Mouse (Mus musculus) CH12.LX (cell line): ENCODE data around the gene Rp9. TPM values are rescaled to one million over a fixed set of nuclear protein-coding genes. Genes with fewer than 3 reads are reported as not detected.
A peak's percentile ranks its signal among the peaks of the same experiment; 100 is the strongest.

Source experiments
- DNase-seq: peaks from one replicate; pipeline ENCODE4 v3.0.0-alpha.2; 2013; ENCODE audit errors: extremely low read depth
- H3K27ac ChIP-seq: 2 replicates; pipeline ENCODE4 v1.5.1; 2012; ENCODE audit warnings: low read depth, mild to moderate bottlenecking, control low read depth, moderate library complexity; ENCODE audit not compliant: insufficient read depth
- H3K27me3 ChIP-seq: replicated peaks from 2 replicates; pipeline ENCODE3; 2012; ENCODE audit warnings: inconsistent platforms
- H3K36me3 ChIP-seq, 2 experiments: replicated peaks in 1 of 2; 2 replicates each; pipeline versions ENCODE3 to v1.6.1; 2012; ENCODE audit warnings: inconsistent platforms in 1 of 2, low read length in 1 of 2, mild to moderate bottlenecking in 1 of 2, mixed read lengths in 1 of 2, moderate library complexity in 1 of 2; ENCODE audit not compliant: control insufficient read depth in 1 of 2, insufficient read depth in 1 of 2
- H3K4me1 ChIP-seq, 2 experiments: 2 replicates each; pipeline ENCODE4 v1.6.1; 2012; ENCODE audit warnings: inconsistent platforms in 1 of 2, moderate library complexity in 1 of 2; ENCODE audit not compliant: insufficient read depth in 2 of 2, control insufficient read depth in 1 of 2
- H3K4me2 ChIP-seq: 2 replicates; pipeline ENCODE4 v1.6.1; 2012; ENCODE audit warnings: low read depth, mild to moderate bottlenecking, control low read depth; ENCODE audit not compliant: poor library complexity, insufficient read depth, severe bottlenecking
- H3K4me3 ChIP-seq, 3 experiments: fragments of 150-350 bp in 1 of 3; sonication (generic) in 1 of 3; replicated peaks in 1 of 3; 2 replicates each; pipeline versions ENCODE3 to v1.5.1; 2011 to 2012; ENCODE audit warnings: low read depth in 2 of 3, low read length in 2 of 3, mild to moderate bottlenecking in 2 of 3, moderate library complexity in 2 of 3, control low read depth in 1 of 3, improper control_type of control experiment in 1 of 3, inconsistent platforms in 1 of 3, mixed read lengths in 1 of 3; ENCODE audit not compliant: poor library complexity in 1 of 3
- H3K79me2 ChIP-seq: replicated peaks from 2 replicates; pipeline ENCODE4 v1.6.1; 2012; ENCODE audit warnings: mild to moderate bottlenecking, moderate library complexity; ENCODE audit not compliant: control insufficient read depth, poor library complexity, insufficient read depth, severe bottlenecking; ENCODE audit errors: extremely low read depth
- H3K9ac ChIP-seq: 2 replicates; pipeline ENCODE4 v1.6.1; 2012; ENCODE audit warnings: low read depth, mild to moderate bottlenecking, control low read depth, moderate library complexity; ENCODE audit not compliant: insufficient read depth
- H3K9me3 ChIP-seq: replicated peaks from 2 replicates; pipeline ENCODE3; 2012; ENCODE audit warnings: low read length, inconsistent platforms, mixed read lengths
- BHLHE40 ChIP-seq: IDR thresholded peaks from 2 replicates; pipeline ENCODE4 v1.6.1; 2011; ENCODE audit warnings: mild to moderate bottlenecking, low read depth, low read length, improper control_type of control experiment
- CHD1 ChIP-seq: IDR thresholded peaks from 2 replicates; pipeline ENCODE4 v1.6.1; 2012; ENCODE audit warnings: low read depth, low read length, improper control_type of control experiment, inconsistent platforms
- ELF1 ChIP-seq: IDR thresholded peaks from 2 replicates; pipeline ENCODE4 v1.6.1; 2014; ENCODE audit warnings: low read depth, mild to moderate bottlenecking, inconsistent platforms, low read length, improper control_type of control experiment
- EP300 ChIP-seq: IDR thresholded peaks from 2 replicates; pipeline ENCODE4 v1.6.1; 2011; ENCODE audit warnings: low read length, improper control_type of control experiment
- ETS1 ChIP-seq: conservative IDR thresholded peaks from 2 replicates; pipeline ENCODE4 v1.6.1; 2012; ENCODE audit warnings: low read depth, mild to moderate bottlenecking, inconsistent platforms, low read length, improper control_type of control experiment, moderate library complexity
- GABPA ChIP-seq: IDR thresholded peaks from 2 replicates; pipeline ENCODE4 v1.6.1; 2012; ENCODE audit warnings: low read depth, low read length, improper control_type of control experiment, inconsistent platforms; ENCODE audit not compliant: insufficient replicate concordance
- HCFC1 ChIP-seq: IDR thresholded peaks from 2 replicates; pipeline ENCODE4 v1.6.1; 2012; ENCODE audit warnings: low read depth, mild to moderate bottlenecking, inconsistent platforms, low read length, improper control_type of control experiment
- IRF4 ChIP-seq: IDR thresholded peaks from 2 replicates; pipeline ENCODE4 v1.6.1; 2014; ENCODE audit warnings: low read depth, mild to moderate bottlenecking, inconsistent platforms, low read length, improper control_type of control experiment
- MAZ ChIP-seq: IDR thresholded peaks from 2 replicates; pipeline ENCODE4 v1.6.1; 2012; ENCODE audit warnings: low read depth, mild to moderate bottlenecking, inconsistent platforms, low read length, improper control_type of control experiment, moderate library complexity
- MEF2A ChIP-seq: IDR thresholded peaks from 2 replicates; pipeline ENCODE4 v1.6.1; 2014; ENCODE audit warnings: low read depth, mild to moderate bottlenecking, inconsistent platforms, low read length, improper control_type of control experiment, borderline replicate concordance
- MXI1 ChIP-seq: IDR thresholded peaks from 2 replicates; pipeline ENCODE4 v1.6.1; 2011; ENCODE audit warnings: mild to moderate bottlenecking, low read depth, low read length, improper control_type of control experiment
- MYC ChIP-seq: IDR thresholded peaks from 2 replicates; pipeline ENCODE4 v1.6.1; 2011; ENCODE audit warnings: low read depth, mild to moderate bottlenecking, improper control_type of control experiment, low read length
- NELFE ChIP-seq: IDR thresholded peaks from 2 replicates; pipeline ENCODE4 v1.6.1; 2011; ENCODE audit warnings: low read depth, low read length, improper control_type of control experiment
- NRF1 ChIP-seq: IDR thresholded peaks from 2 replicates; pipeline ENCODE4 v1.6.1; 2014; ENCODE audit warnings: low read depth, mild to moderate bottlenecking, inconsistent platforms, low read length, improper control_type of control experiment, moderate library complexity
- PAX5 ChIP-seq: IDR thresholded peaks from 2 replicates; pipeline ENCODE4 v1.6.1; 2012; ENCODE audit warnings: low read length, inconsistent platforms, mixed read lengths
- POLR2A ChIP-seq: IDR thresholded peaks from 2 replicates; pipeline ENCODE4 v1.6.1; 2011; ENCODE audit warnings: low read depth, mild to moderate bottlenecking, improper control_type of control experiment, low read length
- RCOR1 ChIP-seq: conservative IDR thresholded peaks from 2 replicates; pipeline ENCODE4 v1.6.1; 2012; ENCODE audit warnings: low read depth, mild to moderate bottlenecking, inconsistent platforms, low read length, improper control_type of control experiment
- SIN3A ChIP-seq: IDR thresholded peaks from 2 replicates; pipeline ENCODE4 v1.6.1; 2012; ENCODE audit warnings: low read length, improper control_type of control experiment, inconsistent platforms
- TBP ChIP-seq: conservative IDR thresholded peaks from 2 replicates; pipeline ENCODE4 v1.6.1; 2011; ENCODE audit warnings: low read depth, low read length, improper control_type of control experiment
- ZNF384 ChIP-seq: IDR thresholded peaks from 2 replicates; pipeline ENCODE4 v1.6.1; 2012; ENCODE audit warnings: low read depth, low read length, improper control_type of control experiment, inconsistent platforms
- dilution Hi-C: fragments of 300-500 bp; cut with MboI; formaldehyde crosslinking; loops from 2 replicates; pipeline ENCODE4 v1.14.3; 2020; ENCODE audit warnings: low sequenced_read_pairs; ENCODE audit not compliant: extremely low pct_unique_long_range_greater_than_20kb, extremely low pct_ligation_motif_present
- in situ Hi-C: fragments of 300-500 bp; cut with MboI; formaldehyde crosslinking; loops from 3 replicates; pipeline ENCODE4 v1.14.3; 2019; ENCODE audit warnings: low sequenced_read_pairs, low pct_ligation_motif_present, low pct_unique_long_range_greater_than_20kb, mixed read lengths
- polyA plus RNA-seq: library from polyadenylated mRNA; unstranded; fragments of >175 nt; gene quantifications from 2 replicates; pipeline ENCODE4 v1.2.1, GENCODE M21; 2012; ENCODE audit warnings: low read depth; ENCODE audit not compliant: insufficient read length
- total RNA-seq, 2 experiments: library from RNA; depleted of rRNA; stranded (reverse); fragments of 300-350 nt in 1 of 2; fragments of >200 nt in 1 of 2; gene quantifications; 2 replicates each; pipeline ENCODE4 v1.2.3; 2012 to 2014

The Rp9 gene
- total and polyA plus RNA-seq, 3 experiments = 64.2 to 86.9 (median 85.0) TPM

DNA sequence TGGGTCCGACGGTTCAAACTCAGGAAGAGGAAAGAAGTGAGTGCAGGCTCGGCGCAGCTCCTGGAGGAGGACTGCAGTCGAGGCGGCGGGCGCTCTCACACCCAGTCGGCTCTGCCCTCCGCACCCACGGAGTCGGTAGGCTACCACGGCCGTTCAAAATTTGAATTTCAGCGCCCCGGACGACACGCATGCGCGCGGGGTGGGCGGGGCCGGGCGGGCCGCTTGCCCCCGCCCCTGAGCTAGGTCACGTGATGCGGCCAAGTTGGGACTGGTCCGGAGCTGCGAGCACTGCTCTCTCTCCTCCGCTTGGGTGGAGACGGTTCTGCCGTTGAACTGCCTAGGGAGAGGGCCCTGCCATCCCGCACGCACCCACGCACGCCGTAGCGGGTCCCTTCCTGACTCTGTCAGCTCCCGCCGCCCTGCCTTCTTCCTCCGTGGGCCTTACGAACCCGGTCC is 80.5 kb downstream of the Rp9 start, which contains the start of gene Anln (continued):
- 0 out of 2 replicates have a peak, but pooled peaks have one; percentile 32 for TF ChIP-seq IRF4
- no peak for TF ChIP-seq EP300
- TF ChIP-seq MXI1 = peak; percentile 25; the same call in 1 of the 2 replicates
- TF ChIP-seq PAX5 = no peak
- TF ChIP-seq ETS1 = no peak
- peak; percentile 86 for TF ChIP-seq NRF1
- TF ChIP-seq ZNF384 = no peak

DNA sequence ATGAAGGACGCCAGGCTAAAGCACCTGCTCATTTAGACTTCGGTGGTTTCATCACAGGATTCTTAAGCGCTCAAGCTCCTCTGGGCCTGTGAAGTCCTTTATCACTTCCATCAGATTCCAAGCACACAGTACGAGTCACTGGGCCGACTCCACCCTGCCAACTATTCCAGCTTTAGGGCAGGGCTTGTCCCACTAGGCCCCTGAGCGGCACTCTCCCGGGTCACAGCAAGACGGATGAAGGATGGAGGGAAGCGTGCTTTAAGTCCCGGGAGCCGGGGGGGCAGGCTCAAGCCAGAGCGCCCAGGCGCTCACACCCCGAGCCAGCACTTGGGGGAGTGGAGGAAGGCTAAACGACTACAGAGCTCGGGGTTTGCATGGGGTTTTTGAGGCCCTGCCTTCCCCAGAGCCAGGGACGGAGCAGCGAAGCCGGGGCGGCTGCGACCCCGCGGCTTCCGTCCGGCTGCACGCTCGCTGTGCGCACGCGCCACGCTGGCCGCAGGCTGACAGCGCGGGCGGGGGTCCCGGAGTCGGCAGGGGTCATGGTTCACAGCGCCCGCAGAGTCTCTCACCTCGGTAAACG is 81.1 kb downstream of the Rp9 start:
- dilution Hi-C loops (no loop called here), in situ Hi-C loops (no loop called here)
- H3K4me1 ChIP-seq = peaks cover 0 to 23% of the 10 kb centered on the region in 2 experiments; a peak in 2 of 4 replicates
- H3K27ac ChIP-seq = peak overlapping the region; percentile 90
- peaks cover 0 to 3% of the 10 kb centered on the region in 2 experiments for H3K36me3 ChIP-seq
- DNase-seq = peak; percentile 38
- no peaks in the 10 kb centered on the region for H3K9me3 ChIP-seq
- H3K4me3 ChIP-seq = peak overlapping the region; percentile 83 to 95 (median 94)
- no peaks in the 10 kb centered on the region for H3K27me3 ChIP-seq
- H3K4me2 ChIP-seq = peak overlapping the region; percentile 90
- peak overlapping the region; percentile 84 for H3K9ac ChIP-seq
- TF ChIP-seq BHLHE40 (no peak), MYC (peak; percentile 12; the same call in 1 of the 2 replicates), NELFE (no peak), GABPA (no peak), RCOR1 (no peak), MXI1 (peak; percentile 43; the same call in 1 of the 2 replicates), ELF1 (0 out of 2 replicates have a peak, but pooled peaks have one; percentile 6), MEF2A (no peak), HCFC1 (0 out of 2 replicates have a peak, but pooled peaks have one; percentile 6)
- H3K79me2 ChIP-seq = peaks cover 42% of the 10 kb centered on the region

DNA sequence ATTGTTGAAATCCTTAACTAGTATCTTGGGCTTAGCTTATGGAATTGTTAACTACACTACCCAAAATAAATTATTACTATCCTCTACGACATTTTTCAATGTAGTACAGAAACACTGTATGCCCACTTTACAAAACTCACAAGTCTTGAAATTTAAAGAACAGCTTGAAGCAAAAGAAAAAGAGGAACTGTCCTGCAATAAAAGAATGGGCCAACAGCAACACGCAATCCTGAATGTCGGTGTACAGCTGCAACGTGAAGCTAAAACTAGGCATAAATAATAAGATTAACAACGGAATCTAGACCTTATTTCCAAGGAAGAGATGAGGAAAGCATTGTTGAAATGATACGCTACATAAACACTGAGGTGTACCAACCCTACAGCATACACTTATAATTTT is 81.6 kb downstream of the Rp9 start:
- peak overlapping the region; percentile 90 for H3K4me2 ChIP-seq
- dilution Hi-C loops = no loop called here
- no peaks in the 10 kb centered on the region for H3K9me3 ChIP-seq
- H3K36me3 ChIP-seq = peaks cover 0 to 9% of the 10 kb centered on the region in 2 experiments
- peaks cover 47% of the 10 kb centered on the region for H3K79me2 ChIP-seq
- H3K27ac ChIP-seq = peak overlapping the region; percentile 90; the same call in 1 of the 2 replicates
- TF ChIP-seq POLR2A (no peak), MYC (0 out of 2 replicates have a peak, but pooled peaks have one; percentile 15), CHD1 (0 out of 2 replicates have a peak, but pooled peaks have one; percentile 17), MAZ (no peak), GABPA (no peak), TBP (0 out of 2 replicates have a peak, but pooled peaks have one; percentile 14), SIN3A (no peak; the same call in 1 of the 2 replicates)
- TF ChIP-seq, all 38 proteins: peak for 3
- Histone ChIP-seq H3K9ac (peak overlapping the region; percentile 84), H3K27me3 (no peaks in the 10 kb centered on the region), H3K4me1 (peaks cover 0 to 23% of the 10 kb centered on the region in 2 experiments; a peak in 2 of 4 replicates), H3K4me3 (peak overlapping the region; percentile 83 to 95 (median 94))
- in situ Hi-C loops = no loop called here
- DNase-seq = no peak
